Mouse (Mus musculus): ENCODE measurements around the gene Tpst1. TPM values are rescaled to one million over a fixed set of nuclear protein-coding genes. Genes with fewer than 3 reads are reported as not detected.

Tpst1 gene
- polyA plus RNA-seq, 1 experiment from 2014 or later: 72.9 TPM

GRCm38 (mm10) chr5:130059413-130060328 lies 13.5 kb upstream of the Tpst1 start:
- 78% methylated on average over 12 of the region's 12 CpGs for WGBS
- no peak for ATAC-seq (replicated peaks; ENCODE audit: insufficient number of reproducible peaks, low FRiP score, low TSS enrichment, low read depth)
- Histone ChIP-seq H3K4me3 (ENCODE audit: low read depth, low read length) (no peak overlapping the region), H3K9ac (replicated peaks; ENCODE audit: low read length) (no peak overlapping the region), H3K4me1 (ENCODE audit: control insufficient read depth, insufficient read depth, low read length) (no peaks in the 10 kb centered on the region), H3K4me2 (ENCODE audit: low read depth, low read length) (no peak overlapping the region), H3K36me3 (replicated peaks; ENCODE audit: control insufficient read depth, insufficient read depth, low read depth, low read length) (no peaks in the 10 kb centered on the region; the same call in none of the 2 replicates), H3K27me3 (ENCODE audit: control insufficient read depth, insufficient read depth, low read length) (no peaks in the 10 kb centered on the region), H3K27ac (replicated peaks; ENCODE audit: low read depth, low read length) (no peak overlapping the region), H3K9me3 (replicated peaks; ENCODE audit: control insufficient read depth, low read length) (no peaks in the 10 kb centered on the region)
- DNase-seq (ENCODE audit: low spot score): no peak

DNA sequence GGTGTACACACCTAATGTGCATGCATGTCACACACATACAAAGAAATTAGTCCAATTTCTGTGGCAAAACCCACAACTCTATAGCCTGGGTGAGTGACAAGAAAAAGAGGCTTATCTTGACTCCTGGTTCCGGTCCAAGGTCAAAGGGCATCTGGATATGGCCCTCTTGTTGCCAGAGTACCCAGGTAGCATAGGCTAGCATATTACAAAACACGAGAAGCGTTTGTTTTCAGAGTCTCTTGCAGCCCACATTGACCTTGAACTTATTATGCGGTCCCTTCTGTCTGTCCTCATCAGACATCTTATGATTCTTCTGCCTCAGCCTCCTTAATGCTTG lies 12.8 kb upstream of the Tpst1 start:
- H3K27ac ChIP-seq (replicated peaks; ENCODE audit: low read depth, low read length): no peak overlapping the region
- 91% methylated on average over 4 of the region's 4 CpGs for WGBS
- no peak overlapping the region for H3K4me2 ChIP-seq (ENCODE audit: low read depth, low read length)
- H3K4me3 ChIP-seq (ENCODE audit: low read depth, low read length): no peak overlapping the region
- H3K4me1 ChIP-seq (ENCODE audit: control insufficient read depth, insufficient read depth, low read length): no peaks in the 10 kb centered on the region
- no peak for ATAC-seq (replicated peaks; ENCODE audit: insufficient number of reproducible peaks, low FRiP score, low TSS enrichment, low read depth)
- no peaks in the 10 kb centered on the region; the same call in none of the 2 replicates for H3K36me3 ChIP-seq (replicated peaks; ENCODE audit: control insufficient read depth, insufficient read depth, low read depth, low read length)
- DNase-seq (ENCODE audit: low spot score): no peak
- H3K9me3 ChIP-seq (replicated peaks; ENCODE audit: control insufficient read depth, low read length): no peaks in the 10 kb centered on the region
- no peak overlapping the region for H3K9ac ChIP-seq (replicated peaks; ENCODE audit: low read length)
- H3K27me3 ChIP-seq (ENCODE audit: control insufficient read depth, insufficient read depth, low read length): no peaks in the 10 kb centered on the region

GRCm38 (mm10) chr5:130062096-130062495 lies 11.0 kb upstream of the Tpst1 start:
- WGBS: 83% methylated on average over 2 of the region's 2 CpGs
- ATAC-seq (replicated peaks; ENCODE audit: insufficient number of reproducible peaks, low FRiP score, low TSS enrichment, low read depth): no peak
- H3K4me1 ChIP-seq (ENCODE audit: control insufficient read depth, insufficient read depth, low read length): no peaks in the 10 kb centered on the region
- no peak overlapping the region for H3K4me2 ChIP-seq (ENCODE audit: low read depth, low read length)
- no peak overlapping the region for H3K4me3 ChIP-seq (ENCODE audit: low read depth, low read length)
- DNase-seq (ENCODE audit: low spot score): no peak
- H3K27ac ChIP-seq (replicated peaks; ENCODE audit: low read depth, low read length): no peak overlapping the region
- no peaks in the 10 kb centered on the region for H3K27me3 ChIP-seq (ENCODE audit: control insufficient read depth, insufficient read depth, low read length)
- H3K9ac ChIP-seq (replicated peaks; ENCODE audit: low read length): no peak overlapping the region
- H3K9me3 ChIP-seq (replicated peaks; ENCODE audit: control insufficient read depth, low read length): no peaks in the 10 kb centered on the region; the same call in 1 of the 2 replicates
- no peaks in the 10 kb centered on the region; the same call in none of the 2 replicates for H3K36me3 ChIP-seq (replicated peaks; ENCODE audit: control insufficient read depth, insufficient read depth, low read depth, low read length)

DNA sequence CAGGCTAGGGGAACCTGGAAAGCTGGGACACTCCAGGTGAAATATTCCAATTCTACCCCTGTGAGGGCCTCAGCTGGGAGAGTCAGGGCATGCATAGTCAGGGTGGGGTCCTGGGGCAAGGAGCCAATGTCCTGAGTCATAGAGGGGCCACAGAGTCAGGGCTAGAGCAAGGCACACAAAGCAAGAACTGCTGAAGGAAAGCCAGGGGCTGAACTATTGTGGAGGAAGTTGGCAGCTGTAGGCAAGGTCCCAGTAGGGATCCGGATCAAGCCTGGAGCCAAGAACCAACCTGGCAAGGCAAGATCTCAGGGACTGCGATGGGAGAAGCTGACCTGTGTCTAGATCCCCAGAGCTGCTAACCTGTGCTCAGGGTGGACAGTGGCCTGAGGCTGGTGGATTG lies 9.4 kb upstream of the Tpst1 start:
- Histone ChIP-seq H3K27ac (replicated peaks; ENCODE audit: low read depth, low read length) (no peak overlapping the region), H3K36me3 (replicated peaks; ENCODE audit: control insufficient read depth, insufficient read depth, low read depth, low read length) (no peaks in the 10 kb centered on the region; the same call in none of the 2 replicates), H3K27me3 (ENCODE audit: control insufficient read depth, insufficient read depth, low read length) (no peaks in the 10 kb centered on the region), H3K4me2 (ENCODE audit: low read depth, low read length) (no peak overlapping the region), H3K4me3 (ENCODE audit: low read depth, low read length) (no peak overlapping the region), H3K9ac (replicated peaks; ENCODE audit: low read length) (no peak overlapping the region), H3K9me3 (replicated peaks; ENCODE audit: control insufficient read depth, low read length) (no peaks in the 10 kb centered on the region; the same call in 1 of the 2 replicates), H3K4me1 (ENCODE audit: control insufficient read depth, insufficient read depth, low read length) (no peaks in the 10 kb centered on the region)
- no peak for DNase-seq (ENCODE audit: low spot score)
- ATAC-seq (replicated peaks; ENCODE audit: insufficient number of reproducible peaks, low FRiP score, low TSS enrichment, low read depth): no peak
- WGBS: 81% methylated on average over 2 of the region's 2 CpGs

DNA sequence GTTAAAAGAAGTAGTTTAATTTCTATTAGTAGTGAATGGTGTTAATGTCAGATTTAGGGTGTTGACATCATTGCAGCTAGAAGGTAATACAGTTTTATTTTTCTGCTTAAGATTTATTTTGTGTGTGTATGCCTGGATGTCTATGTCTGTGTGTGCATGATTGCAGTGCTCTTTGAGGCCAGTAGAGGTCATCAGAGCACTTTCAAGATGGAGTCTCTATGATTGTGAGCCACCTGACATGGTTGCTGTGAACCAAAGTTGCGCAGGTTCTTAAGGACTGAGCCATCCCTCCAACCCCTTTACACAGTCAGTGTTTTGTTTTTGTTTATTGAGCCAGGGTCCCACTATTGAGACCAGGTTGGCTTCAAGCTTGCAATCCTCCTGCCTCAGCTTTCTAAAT lies 7.5 kb upstream of the Tpst1 start:
- no peak overlapping the region for H3K9ac ChIP-seq (replicated peaks; ENCODE audit: low read length)
- no peak overlapping the region for H3K4me2 ChIP-seq (ENCODE audit: low read depth, low read length)
- no peaks in the 10 kb centered on the region for H3K27me3 ChIP-seq (ENCODE audit: control insufficient read depth, insufficient read depth, low read length)
- ATAC-seq (replicated peaks; ENCODE audit: insufficient number of reproducible peaks, low FRiP score, low TSS enrichment, low read depth): no peak
- no peak overlapping the region for H3K27ac ChIP-seq (replicated peaks; ENCODE audit: low read depth, low read length)
- 96% methylated on average over 1 of the region's 1 CpGs for WGBS
- H3K9me3 ChIP-seq (replicated peaks; ENCODE audit: control insufficient read depth, low read length): no peaks in the 10 kb centered on the region; the same call in 1 of the 2 replicates
- H3K4me3 ChIP-seq (ENCODE audit: low read depth, low read length): no peak overlapping the region
- H3K4me1 ChIP-seq (ENCODE audit: control insufficient read depth, insufficient read depth, low read length): no peaks in the 10 kb centered on the region
- DNase-seq (ENCODE audit: low spot score): peak; percentile 26
- H3K36me3 ChIP-seq (replicated peaks; ENCODE audit: control insufficient read depth, insufficient read depth, low read depth, low read length): no peaks in the 10 kb centered on the region

DNA sequence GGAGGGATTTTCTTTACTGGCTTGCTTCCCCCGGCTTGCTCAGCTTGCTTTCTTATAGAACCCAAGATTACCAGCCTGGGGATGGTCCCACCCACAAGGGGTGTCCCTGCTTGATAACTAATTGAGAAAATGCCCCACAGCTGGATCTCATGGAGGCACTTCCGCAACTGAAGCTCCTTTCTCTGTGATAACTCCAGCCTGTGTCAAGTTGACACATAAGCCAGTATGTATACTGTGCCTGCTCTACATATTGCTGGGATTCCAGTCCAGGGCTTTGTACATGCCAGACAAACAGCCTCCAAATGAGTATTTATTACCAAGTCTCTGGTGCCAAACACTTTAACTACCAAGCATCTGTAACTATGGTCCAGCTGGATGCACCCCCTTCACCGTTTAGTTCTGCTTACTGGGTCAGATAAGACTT lies 5.3 kb upstream of the Tpst1 start:
- Histone ChIP-seq H3K27me3 (ENCODE audit: control insufficient read depth, insufficient read depth, low read length) (no peaks in the 10 kb centered on the region), H3K4me2 (ENCODE audit: low read depth, low read length) (no peak overlapping the region), H3K4me1 (ENCODE audit: control insufficient read depth, insufficient read depth, low read length) (no peaks in the 10 kb centered on the region), H3K4me3 (ENCODE audit: low read depth, low read length) (no peak overlapping the region), H3K27ac (replicated peaks; ENCODE audit: low read depth, low read length) (no peak overlapping the region), H3K9ac (replicated peaks; ENCODE audit: low read length) (no peak overlapping the region), H3K9me3 (replicated peaks; ENCODE audit: control insufficient read depth, low read length) (no peaks in the 10 kb centered on the region; the same call in 1 of the 2 replicates), H3K36me3 (replicated peaks; ENCODE audit: control insufficient read depth, insufficient read depth, low read depth, low read length) (no peaks in the 10 kb centered on the region)
- WGBS: 67% methylated on average over 3 of the region's 3 CpGs
- DNase-seq (ENCODE audit: low spot score): no peak
- no peak for ATAC-seq (replicated peaks; ENCODE audit: insufficient number of reproducible peaks, low FRiP score, low TSS enrichment, low read depth)

GRCm38 (mm10) chr5:130074491-130074890 lies 1.4 kb downstream of the Tpst1 start:
- Histone ChIP-seq H3K4me1 (ENCODE audit: control insufficient read depth, insufficient read depth, low read length) (no peaks in the 10 kb centered on the region), H3K36me3 (replicated peaks; ENCODE audit: control insufficient read depth, insufficient read depth, low read depth, low read length) (no peaks in the 10 kb centered on the region), H3K27ac (replicated peaks; ENCODE audit: low read depth, low read length) (no peak overlapping the region), H3K9ac (replicated peaks; ENCODE audit: low read length) (no peak overlapping the region), H3K9me3 (replicated peaks; ENCODE audit: control insufficient read depth, low read length) (no peaks in the 10 kb centered on the region), H3K4me3 (ENCODE audit: low read depth, low read length) (no peak overlapping the region), H3K4me2 (ENCODE audit: low read depth, low read length) (no peak overlapping the region), H3K27me3 (ENCODE audit: control insufficient read depth, insufficient read depth, low read length) (no peaks in the 10 kb centered on the region)
- DNase-seq (ENCODE audit: low spot score): no peak
- 77% methylated on average over 6 of the region's 6 CpGs for WGBS
- no peak for ATAC-seq (replicated peaks; ENCODE audit: insufficient number of reproducible peaks, low FRiP score, low TSS enrichment, low read depth)

DNA sequence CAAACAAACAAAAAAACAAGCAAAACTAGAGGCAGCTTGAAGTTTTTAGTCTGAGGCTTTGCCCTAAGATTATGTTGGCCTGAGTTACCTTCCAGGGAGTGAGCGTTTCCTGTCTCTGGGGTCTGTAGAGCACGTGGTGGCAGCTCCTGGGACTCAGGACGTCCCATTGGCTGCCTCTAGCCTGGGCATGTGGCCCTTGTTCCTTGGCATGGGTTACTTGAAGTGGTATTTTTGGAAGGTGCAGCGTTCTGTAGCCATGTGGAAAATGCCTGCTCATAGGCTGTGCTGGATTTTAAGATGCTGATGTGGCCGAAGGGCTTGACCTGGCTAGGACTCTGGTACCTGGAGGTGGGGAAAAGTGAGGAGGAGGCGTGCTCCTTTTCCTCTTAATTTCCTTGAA lies 3.3 kb downstream of the Tpst1 start:
- 65% methylated on average over 6 of the region's 6 CpGs for whole genome bisulfite sequencing
- Histone ChIP-seq H3K4me1 (ENCODE audit: control insufficient read depth, insufficient read depth, low read length) (no peaks in the 10 kb centered on the region), H3K27ac (replicated peaks; ENCODE audit: low read depth, low read length) (no peak overlapping the region), H3K27me3 (ENCODE audit: control insufficient read depth, insufficient read depth, low read length) (no peaks in the 10 kb centered on the region), H3K36me3 (replicated peaks; ENCODE audit: control insufficient read depth, insufficient read depth, low read depth, low read length) (no peaks in the 10 kb centered on the region), H3K9me3 (replicated peaks; ENCODE audit: control insufficient read depth, low read length) (no peaks in the 10 kb centered on the region), H3K9ac (replicated peaks; ENCODE audit: low read length) (no peak overlapping the region), H3K4me3 (ENCODE audit: low read depth, low read length) (no peak overlapping the region), H3K4me2 (ENCODE audit: low read depth, low read length) (no peak overlapping the region)
- no peak for ATAC-seq (replicated peaks; ENCODE audit: insufficient number of reproducible peaks, low FRiP score, low TSS enrichment, low read depth)
- DNase-seq (ENCODE audit: low spot score): no peak
